Mouse (Mus musculus): ENCODE data around the gene Ptpn20. TPM values are rescaled to one million over a fixed set of nuclear protein-coding genes. Genes with fewer than 3 reads are reported as not detected.

Gene Ptpn20
- polyA plus RNA-seq, 1 experiment from 2014 or later: not detected

DNA sequence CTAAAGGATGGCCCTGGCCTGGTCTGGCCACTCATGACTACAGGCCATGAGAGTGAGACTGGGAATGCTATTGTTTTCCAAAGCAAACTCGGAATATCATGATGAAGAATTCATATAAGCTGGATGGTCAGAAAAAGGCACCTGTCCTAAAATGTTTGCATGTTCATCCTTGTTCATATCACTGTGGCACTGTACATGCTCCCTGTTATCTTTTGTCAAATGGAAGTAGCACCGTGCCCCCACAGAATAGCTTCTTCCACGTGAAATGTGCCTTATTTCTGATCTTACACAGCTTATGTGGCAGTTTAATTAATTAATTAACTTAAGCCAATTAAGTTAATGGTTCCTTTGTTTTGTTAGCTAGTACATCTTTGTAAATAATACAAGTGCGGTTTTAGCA is 45.3 kb downstream of the Ptpn20 start:
- Histone ChIP-seq H3K4me3 (no peak overlapping the region), H3K4me1 (no peaks in the 10 kb centered on the region), H3K27ac (no peak overlapping the region), H3K27me3 (ENCODE audit: poor library complexity, severe bottlenecking) (no peaks in the 10 kb centered on the region), H3K36me3 (replicated peaks) (no peaks in the 10 kb centered on the region), H3K9me3 (no peaks in the 10 kb centered on the region)
- WGBS: 90% methylated on average over 4 of the region's 4 CpGs
- DNase-seq (ENCODE audit: extremely low spot score, low spot score): no peak

DNA sequence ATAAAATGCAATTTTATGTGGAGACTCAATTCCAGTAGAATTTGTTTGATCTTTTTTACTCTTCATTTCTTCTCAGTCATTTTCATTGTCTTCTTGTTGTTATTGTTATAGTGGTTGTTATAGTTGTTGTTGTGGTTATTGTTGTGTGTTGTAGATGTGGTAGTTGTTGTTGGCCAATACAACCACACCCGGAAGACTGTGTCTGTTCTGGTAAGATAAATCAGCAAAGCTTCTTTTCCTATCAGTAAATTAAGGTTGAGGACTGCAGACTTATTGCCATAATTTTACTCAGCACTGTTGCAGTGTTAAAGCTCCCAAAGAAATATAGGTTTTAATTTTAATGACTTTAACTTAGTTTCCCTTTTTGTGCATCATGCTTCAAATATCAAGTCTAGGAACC is 45.8 kb downstream of the Ptpn20 start:
- H3K4me3 ChIP-seq: no peak overlapping the region

DNA sequence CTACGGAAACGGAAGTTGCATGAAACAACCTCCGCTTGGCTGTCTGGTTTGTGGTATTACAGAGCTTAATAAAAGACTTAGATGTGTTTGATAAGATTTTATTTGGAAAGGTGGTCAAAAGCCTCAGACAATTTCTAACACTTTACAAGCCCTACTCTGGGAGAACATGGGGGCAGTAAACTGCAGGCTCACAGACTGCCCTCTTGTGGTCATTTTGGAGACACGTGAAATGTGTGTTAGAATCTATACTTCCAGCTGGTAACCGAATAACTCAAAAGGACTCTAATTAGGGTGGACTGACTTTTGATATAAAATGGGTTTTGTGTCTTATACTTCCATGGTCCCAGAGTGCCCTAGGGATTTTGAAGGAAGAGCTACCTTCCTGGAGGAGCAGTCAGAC is 50.4 kb downstream of the Ptpn20 start:
- H3K9me3 ChIP-seq: no peaks in the 10 kb centered on the region
- no peaks in the 10 kb centered on the region for H3K36me3 ChIP-seq (replicated peaks)
- H3K27me3 ChIP-seq (ENCODE audit: poor library complexity, severe bottlenecking): no peaks in the 10 kb centered on the region
- no peak for DNase-seq (ENCODE audit: extremely low spot score, low spot score)
- no peaks in the 10 kb centered on the region for H3K4me1 ChIP-seq
- no peak overlapping the region for H3K27ac ChIP-seq
- 79% methylated on average over 5 of the region's 5 CpGs for WGBS
- no peak overlapping the region for H3K4me3 ChIP-seq

More for the DNA sequence above, 45.8 kb downstream of the Ptpn20 start:
- no peaks in the 10 kb centered on the region for H3K4me1 ChIP-seq
- no peaks in the 10 kb centered on the region for H3K9me3 ChIP-seq
- WGBS: 93% methylated on average over 1 of the region's 1 CpGs
- DNase-seq (ENCODE audit: extremely low spot score, low spot score): no peak
- no peaks in the 10 kb centered on the region for H3K36me3 ChIP-seq (replicated peaks)
- H3K27ac ChIP-seq: no peak overlapping the region
- no peaks in the 10 kb centered on the region for H3K27me3 ChIP-seq (ENCODE audit: poor library complexity, severe bottlenecking)

DNA sequence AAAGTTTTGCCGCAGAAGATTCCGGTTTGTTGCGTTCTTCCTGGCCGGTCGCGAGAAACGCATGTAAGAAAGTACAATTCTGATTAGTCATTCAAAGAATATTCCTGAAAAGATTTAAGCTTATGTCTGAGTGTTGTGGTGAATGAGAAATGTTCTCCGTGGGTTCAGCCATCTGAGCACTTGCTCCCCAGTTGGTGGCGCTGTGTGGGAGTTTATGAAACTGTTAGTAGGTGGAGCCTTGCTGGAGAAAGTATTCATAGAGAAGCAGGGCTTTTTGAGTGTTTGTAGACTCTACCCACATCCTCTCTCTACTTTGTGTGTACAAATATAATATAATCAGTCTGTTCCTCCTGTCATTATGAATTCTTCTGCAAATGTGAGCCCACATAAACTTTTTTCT is 61.7 kb downstream of the Ptpn20 start:
- no peak overlapping the region for H3K27ac ChIP-seq
- peaks cover 7% of the 10 kb centered on the region for H3K9me3 ChIP-seq
- no peaks in the 10 kb centered on the region for H3K4me1 ChIP-seq
- no peak overlapping the region for H3K4me3 ChIP-seq
- 91% methylated on average over 9 of the region's 9 CpGs for WGBS
- DNase-seq (ENCODE audit: extremely low spot score, low spot score): no peak
- H3K27me3 ChIP-seq (ENCODE audit: poor library complexity, severe bottlenecking): no peaks in the 10 kb centered on the region
- no peaks in the 10 kb centered on the region for H3K36me3 ChIP-seq (replicated peaks)

DNA sequence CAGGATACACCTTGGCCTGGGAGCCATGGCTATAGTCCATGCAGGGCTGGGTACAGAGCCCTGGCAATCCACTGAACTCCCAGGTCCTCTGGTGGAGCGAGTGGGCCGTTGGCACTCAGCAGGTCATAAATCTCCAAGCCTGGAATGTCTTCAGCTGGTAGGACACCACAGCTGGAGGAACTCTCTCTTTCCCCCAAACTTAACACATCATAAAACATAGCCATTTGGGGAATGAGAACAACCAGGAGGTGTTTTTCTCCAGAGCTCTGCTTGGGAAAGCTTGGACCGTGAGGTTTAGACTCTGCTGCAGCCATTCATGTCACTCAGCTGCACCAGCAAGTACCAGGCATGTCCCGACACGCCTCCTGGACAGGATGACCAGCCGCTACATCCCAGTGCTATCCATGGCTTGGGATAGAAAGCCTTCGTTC is 68.5 kb downstream of the Ptpn20 start:
- Histone ChIP-seq H3K36me3 (replicated peaks) (no peaks in the 10 kb centered on the region), H3K27me3 (ENCODE audit: poor library complexity, severe bottlenecking) (no peaks in the 10 kb centered on the region), H3K27ac (no peak overlapping the region), H3K9me3 (no peaks in the 10 kb centered on the region), H3K4me1 (no peaks in the 10 kb centered on the region), H3K4me3 (no peak overlapping the region)
- no peak for DNase-seq (ENCODE audit: extremely low spot score, low spot score)
- WGBS: 94% methylated on average over 7 of the region's 7 CpGs

DNA sequence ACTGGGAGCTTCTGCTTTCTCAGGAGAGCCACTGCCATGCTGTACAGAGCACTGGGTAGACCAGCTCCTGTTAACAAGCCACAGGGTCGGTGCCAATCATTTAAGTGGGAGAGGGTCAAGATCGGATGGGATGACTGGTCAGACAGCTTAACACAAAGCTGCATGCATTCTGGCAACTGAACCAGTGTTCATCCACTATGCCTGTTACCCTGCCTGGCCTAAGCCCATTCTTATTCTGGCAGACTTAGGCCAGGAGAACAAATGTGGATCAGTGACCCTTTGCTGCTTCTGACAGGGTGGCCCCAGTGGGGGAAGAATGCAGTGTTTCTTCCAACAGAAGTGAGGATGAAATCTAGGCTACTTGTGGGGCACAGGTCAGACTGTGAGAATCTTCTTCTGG is 69.3 kb downstream of the Ptpn20 start:
- WGBS: 76% methylated on average over 2 of the region's 2 CpGs
- no peaks in the 10 kb centered on the region for H3K27me3 ChIP-seq (ENCODE audit: poor library complexity, severe bottlenecking)
- H3K4me1 ChIP-seq: no peaks in the 10 kb centered on the region
- no peak overlapping the region for H3K4me3 ChIP-seq
- H3K27ac ChIP-seq: no peak overlapping the region
- H3K36me3 ChIP-seq (replicated peaks): no peaks in the 10 kb centered on the region
- H3K9me3 ChIP-seq: no peaks in the 10 kb centered on the region
- no peak for DNase-seq (ENCODE audit: extremely low spot score, low spot score)

DNA sequence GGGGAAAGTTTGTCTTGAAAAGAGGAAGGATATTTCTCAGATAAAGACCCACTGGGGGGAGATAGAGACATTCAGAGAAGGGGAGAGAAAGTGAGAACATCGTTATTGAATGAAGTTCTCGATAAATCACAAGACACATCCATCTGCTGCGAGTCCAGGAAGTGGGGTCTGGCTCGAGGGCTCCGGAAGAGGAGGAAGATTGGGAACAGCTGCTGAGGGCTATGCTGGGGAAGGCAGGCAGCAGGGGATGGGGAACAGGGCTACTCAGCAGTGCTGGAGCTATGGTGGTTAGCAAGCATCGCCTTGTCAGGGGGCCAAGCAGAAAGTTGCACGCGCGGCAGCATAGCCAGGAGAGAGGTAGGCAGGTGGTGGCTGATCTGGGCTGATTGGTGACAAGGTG is 73.1 kb downstream of the Ptpn20 start:
- DNase-seq (ENCODE audit: extremely low spot score, low spot score): no peak
- Histone ChIP-seq H3K27ac (no peak overlapping the region; the same call in 1 of the 2 replicates), H3K9me3 (no peaks in the 10 kb centered on the region)

DNA sequence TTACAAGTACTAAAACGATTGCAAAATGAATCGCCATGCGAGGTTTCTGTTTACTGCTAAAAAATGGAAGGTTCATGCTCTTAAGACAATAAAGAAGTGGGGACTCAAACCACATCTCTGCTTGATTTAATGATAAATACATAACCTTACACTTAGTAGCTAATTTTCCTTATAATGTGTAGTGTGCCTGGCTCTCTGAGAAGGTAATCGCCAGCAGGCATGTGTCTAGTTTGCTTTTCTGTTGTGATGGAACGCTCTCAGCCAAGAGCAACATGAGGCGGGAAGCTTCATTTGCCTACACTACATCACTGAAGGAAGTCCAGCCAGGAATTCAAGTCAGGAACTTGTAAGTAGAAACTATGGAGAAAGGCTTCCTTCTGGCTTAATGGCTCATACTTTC is 77.3 kb downstream of the Ptpn20 start:
- DNase-seq (ENCODE audit: extremely low spot score, low spot score): no peak
- no peaks in the 10 kb centered on the region for H3K36me3 ChIP-seq (replicated peaks)
- no peaks in the 10 kb centered on the region for H3K9me3 ChIP-seq
- no peak overlapping the region for H3K27ac ChIP-seq
- H3K4me3 ChIP-seq: no peak overlapping the region
- no peaks in the 10 kb centered on the region for H3K4me1 ChIP-seq
- no peaks in the 10 kb centered on the region for H3K27me3 ChIP-seq (ENCODE audit: poor library complexity, severe bottlenecking)
- 95% methylated on average over 6 of the region's 6 CpGs for WGBS

More for the DNA sequence above, 73.1 kb downstream of the Ptpn20 start:
- 78% methylated on average over 9 of the region's 9 CpGs for WGBS
- H3K4me1 ChIP-seq: no peaks in the 10 kb centered on the region
- H3K4me3 ChIP-seq: no peak overlapping the region
- no peaks in the 10 kb centered on the region for H3K27me3 ChIP-seq (ENCODE audit: poor library complexity, severe bottlenecking)
- H3K36me3 ChIP-seq (replicated peaks): no peaks in the 10 kb centered on the region

DNA sequence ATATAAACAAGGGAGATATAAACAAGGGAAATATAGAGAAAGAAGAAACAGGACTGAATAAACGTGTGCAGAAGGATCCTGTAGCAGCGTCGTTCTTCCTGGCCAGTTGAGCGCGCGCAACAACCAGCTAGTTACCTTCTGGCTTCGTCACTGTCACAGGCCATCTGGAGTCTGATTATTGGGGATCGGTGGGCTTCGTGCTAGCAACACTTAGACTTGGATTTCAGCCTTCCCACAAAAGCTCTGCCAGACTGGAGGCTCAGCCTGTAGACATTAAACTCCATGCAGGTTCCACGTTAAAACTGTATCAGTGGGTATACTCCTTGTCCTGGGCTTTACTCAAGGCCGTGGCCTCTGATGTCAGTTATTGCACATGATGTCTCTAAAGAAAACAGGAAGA is 80.9 kb downstream of the Ptpn20 start:
- Histone ChIP-seq H3K9me3 (no peaks in the 10 kb centered on the region), H3K36me3 (replicated peaks) (no peaks in the 10 kb centered on the region), H3K4me3 (no peak overlapping the region), H3K27me3 (ENCODE audit: poor library complexity, severe bottlenecking) (no peaks in the 10 kb centered on the region), H3K27ac (no peak overlapping the region), H3K4me1 (no peaks in the 10 kb centered on the region)
- 94% methylated on average over 11 of the region's 11 CpGs for WGBS
- DNase-seq (ENCODE audit: extremely low spot score, low spot score): no peak

DNA sequence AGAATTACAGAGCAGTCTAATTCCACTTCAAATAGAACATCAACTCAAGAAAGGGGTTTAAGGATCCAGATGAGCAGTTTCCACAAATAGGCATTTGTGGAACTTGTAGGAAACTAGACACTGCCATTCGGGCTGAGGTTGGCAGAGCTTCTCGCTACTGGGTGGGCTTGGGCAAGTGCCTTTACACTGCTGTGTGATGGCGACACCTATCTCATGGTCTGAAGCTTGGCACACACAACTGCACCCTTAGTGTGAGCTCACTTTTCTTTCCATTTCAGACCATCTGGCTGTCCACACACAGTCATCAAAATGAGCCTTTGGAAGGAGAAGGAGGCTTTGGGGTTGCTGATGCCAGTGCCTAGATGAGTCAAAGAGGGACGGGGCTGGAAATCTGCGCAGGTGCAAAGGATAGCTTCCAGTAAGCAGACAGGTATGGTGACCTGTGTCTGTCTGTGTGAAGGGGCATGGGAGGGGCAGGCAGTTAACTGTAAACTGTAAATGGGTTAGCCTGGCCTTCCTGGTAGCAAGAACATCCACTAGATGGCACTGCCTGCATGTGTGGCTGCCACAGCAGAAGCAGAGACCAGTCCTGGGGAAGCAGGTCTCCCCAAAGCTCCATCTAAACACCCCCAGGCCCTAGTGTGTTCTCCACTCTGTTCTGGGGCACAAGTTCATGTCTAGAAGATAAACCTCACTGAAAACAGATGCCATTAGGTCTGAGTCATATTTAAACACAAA is 84.5 kb downstream of the Ptpn20 start:
- Histone ChIP-seq H3K4me1 (no peaks in the 10 kb centered on the region), H3K4me3 (no peak overlapping the region), H3K9me3 (no peaks in the 10 kb centered on the region), H3K36me3 (replicated peaks) (no peaks in the 10 kb centered on the region), H3K27ac (no peak overlapping the region), H3K27me3 (ENCODE audit: poor library complexity, severe bottlenecking) (no peaks in the 10 kb centered on the region)
- WGBS: 83% methylated on average over 5 of the region's 5 CpGs
- peak; percentile 23 for DNase-seq (ENCODE audit: extremely low spot score, low spot score)

DNA sequence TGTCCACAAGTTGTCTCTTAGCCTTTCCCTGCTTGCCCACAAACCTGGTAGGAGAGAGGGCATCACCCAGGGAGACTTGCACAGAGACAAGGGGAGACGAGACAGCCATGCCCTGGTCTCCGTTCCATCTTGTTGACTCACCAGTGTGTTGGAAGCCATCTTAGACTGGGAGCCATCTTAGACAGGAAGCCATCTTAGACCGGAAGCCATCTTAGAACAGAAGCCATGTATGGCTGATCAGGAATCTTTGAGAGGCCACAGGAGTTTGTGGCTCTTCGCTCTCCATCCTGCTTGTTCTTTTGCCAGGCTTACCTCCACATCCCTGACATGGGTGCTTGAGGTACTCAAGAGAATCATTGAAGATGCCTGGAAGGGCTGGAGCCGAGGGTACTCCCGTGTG is 89.0 kb downstream of the Ptpn20 start:
- no peaks in the 10 kb centered on the region for H3K4me1 ChIP-seq
- no peaks in the 10 kb centered on the region for H3K27me3 ChIP-seq (ENCODE audit: poor library complexity, severe bottlenecking)
- 92% methylated on average over 6 of the region's 6 CpGs for WGBS
- no peak overlapping the region for H3K27ac ChIP-seq
- H3K9me3 ChIP-seq: no peaks in the 10 kb centered on the region
- no peak for DNase-seq (ENCODE audit: extremely low spot score, low spot score)
- H3K36me3 ChIP-seq (replicated peaks): no peaks in the 10 kb centered on the region
- no peak overlapping the region for H3K4me3 ChIP-seq

DNA sequence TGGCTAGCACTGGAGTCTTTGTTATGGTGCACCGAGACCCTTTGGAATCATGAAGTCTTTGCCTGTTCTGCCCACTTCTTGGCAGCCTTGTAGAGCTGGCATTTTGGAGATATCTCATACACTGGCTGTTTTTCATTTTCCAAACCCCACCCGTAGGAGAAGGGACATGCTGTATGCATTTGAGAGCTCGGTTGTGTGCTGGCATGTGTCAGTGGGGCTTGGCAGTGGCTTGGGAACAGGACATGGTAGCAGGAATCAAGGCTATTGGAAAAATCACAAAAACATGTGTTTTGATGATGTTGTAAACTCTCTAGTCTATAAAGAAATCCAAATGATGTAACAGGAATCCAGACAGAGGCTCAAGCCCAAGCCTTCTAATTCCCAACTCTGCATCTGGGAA is 89.7 kb downstream of the Ptpn20 start:
- Histone ChIP-seq H3K4me3 (no peak overlapping the region), H3K36me3 (replicated peaks) (no peaks in the 10 kb centered on the region), H3K27ac (no peak overlapping the region), H3K27me3 (ENCODE audit: poor library complexity, severe bottlenecking) (no peaks in the 10 kb centered on the region), H3K9me3 (no peaks in the 10 kb centered on the region), H3K4me1 (0 out of 2 replicates have a peak, but pooled peaks cover 2% of the 10 kb centered on the region)
- 92% methylated on average over 3 of the region's 3 CpGs for WGBS
- DNase-seq (ENCODE audit: extremely low spot score, low spot score): no peak

DNA sequence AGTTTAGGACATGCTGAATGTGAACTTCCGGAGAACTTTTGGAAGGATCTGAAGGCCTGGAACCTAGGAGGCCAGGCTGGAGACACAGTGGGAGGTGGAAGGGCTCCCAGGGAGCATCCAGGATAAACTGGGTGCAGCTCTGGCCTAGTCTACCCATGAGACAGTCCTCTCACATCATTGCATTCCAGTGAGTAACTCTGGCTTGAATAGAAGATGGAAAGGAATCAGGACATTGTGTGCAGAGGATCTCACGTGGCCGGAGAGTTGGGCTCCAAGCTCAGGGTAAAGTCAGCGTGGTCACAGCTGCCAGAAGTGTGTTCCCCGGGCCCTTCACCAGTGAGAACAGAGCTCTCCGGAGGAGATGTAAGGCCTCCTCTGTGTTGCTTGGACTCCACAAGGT is 91.6 kb downstream of the Ptpn20 start:
- Histone ChIP-seq H3K4me1 (0 out of 2 replicates have a peak, but pooled peaks cover 3% of the 10 kb centered on the region), H3K9me3 (no peaks in the 10 kb centered on the region), H3K36me3 (replicated peaks) (no peaks in the 10 kb centered on the region), H3K27me3 (ENCODE audit: poor library complexity, severe bottlenecking) (no peaks in the 10 kb centered on the region), H3K27ac (no peak overlapping the region), H3K4me3 (no peak overlapping the region)
- WGBS: 89% methylated on average over 6 of the region's 6 CpGs
- DNase-seq (ENCODE audit: extremely low spot score, low spot score): no peak

DNA sequence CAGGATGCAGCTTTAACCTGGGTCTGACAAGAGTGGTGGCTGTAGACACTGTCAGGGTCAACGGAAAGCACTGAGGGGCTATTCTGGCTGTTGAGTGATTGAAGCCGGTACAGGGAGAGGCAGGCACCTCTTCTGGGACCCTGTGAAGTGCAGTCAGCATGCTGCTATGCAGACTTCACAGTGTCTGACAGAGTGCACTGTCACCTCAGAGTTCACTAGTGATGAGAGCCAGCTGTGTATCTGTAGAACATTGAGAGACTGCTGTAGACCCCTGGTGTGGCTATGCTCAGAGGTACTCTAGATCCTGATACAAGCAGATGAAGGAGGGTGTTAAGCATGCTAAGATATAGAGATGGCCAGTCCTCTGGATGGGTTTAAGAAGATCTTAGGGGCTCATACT is 93.8 kb downstream of the Ptpn20 start:
- no peak overlapping the region for H3K4me3 ChIP-seq
- no peaks in the 10 kb centered on the region for H3K9me3 ChIP-seq
- no peaks in the 10 kb centered on the region for H3K27me3 ChIP-seq (ENCODE audit: poor library complexity, severe bottlenecking)
- no peak for DNase-seq (ENCODE audit: extremely low spot score, low spot score)
- H3K4me1 ChIP-seq: peaks cover 11% of the 10 kb centered on the region
- 86% methylated on average over 2 of the region's 2 CpGs for WGBS
- H3K27ac ChIP-seq: no peak overlapping the region
- no peaks in the 10 kb centered on the region for H3K36me3 ChIP-seq (replicated peaks)

Data from forebrain, embryonic 10.5 days (tissue).